Mouse (Mus musculus): Measurements from ENCODE around the gene E030030I06Rik.
"Not testable (repeated sequence)": the region's sequence is repeated elsewhere in the genome, so short reads cannot be mapped to it uniquely, and the experiment has no call there.

Gene E030030I06Rik

GRCm38 (mm10) chr10:22149073-22149690 lies at the start of gene E030030I06Rik:
E030030I06Rik (minus strand) TSS chr10:22149270.
- DNase-seq (ENCODE audit: extremely low spot score, low spot score) = peak; percentile 75

DNA sequence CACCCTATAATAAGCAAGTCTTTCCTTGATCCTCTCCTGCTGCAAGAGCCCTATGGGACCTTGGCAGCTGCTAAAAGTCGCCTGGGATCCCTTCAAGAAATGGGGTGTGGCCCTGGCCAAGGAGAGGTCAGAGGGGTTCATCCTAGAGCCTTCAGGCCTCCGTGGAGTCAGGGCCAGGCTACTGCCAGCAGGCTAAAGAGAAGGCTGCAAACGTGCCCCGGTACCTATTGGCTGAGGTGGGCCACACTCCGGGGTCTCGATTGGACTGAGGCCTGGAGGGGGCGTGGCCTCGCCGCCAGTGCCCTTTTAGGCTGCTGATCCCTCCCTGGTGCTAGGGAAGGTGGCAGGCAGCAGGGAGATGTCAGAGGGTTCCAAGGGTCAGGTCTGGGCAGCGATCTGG lies 42.0 kb upstream of the E030030I06Rik start:
- DNase-seq (ENCODE audit: extremely low spot score, low spot score) = peak; percentile 27

DNA sequence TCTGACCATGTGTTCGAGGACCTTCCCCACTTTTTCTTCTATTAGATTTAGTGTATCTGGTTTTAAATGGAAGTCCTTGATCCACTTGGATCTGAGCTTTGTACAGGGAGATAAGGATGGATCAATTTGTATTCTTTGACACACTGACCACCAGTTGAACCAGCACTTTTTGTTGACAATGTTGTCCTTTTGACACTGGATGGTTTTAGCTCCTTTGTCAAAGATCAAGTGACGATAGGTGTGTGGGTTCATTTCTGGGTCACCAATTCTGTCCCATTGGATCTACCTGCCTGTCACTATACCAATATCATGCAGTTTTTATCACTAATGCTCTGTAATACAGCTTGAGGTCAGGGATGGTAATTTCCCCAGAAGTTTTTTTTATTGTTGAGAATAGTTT lies 27.4 kb upstream of the E030030I06Rik start:
- DNase-seq (ENCODE audit: extremely low spot score, low spot score) = not testable (repeated sequence)

GRCm38 (mm10) chr10:22174190-22174487 lies 25.1 kb upstream of the E030030I06Rik start:
- not testable (repeated sequence) for DNase-seq (ENCODE audit: extremely low spot score, low spot score)

DNA sequence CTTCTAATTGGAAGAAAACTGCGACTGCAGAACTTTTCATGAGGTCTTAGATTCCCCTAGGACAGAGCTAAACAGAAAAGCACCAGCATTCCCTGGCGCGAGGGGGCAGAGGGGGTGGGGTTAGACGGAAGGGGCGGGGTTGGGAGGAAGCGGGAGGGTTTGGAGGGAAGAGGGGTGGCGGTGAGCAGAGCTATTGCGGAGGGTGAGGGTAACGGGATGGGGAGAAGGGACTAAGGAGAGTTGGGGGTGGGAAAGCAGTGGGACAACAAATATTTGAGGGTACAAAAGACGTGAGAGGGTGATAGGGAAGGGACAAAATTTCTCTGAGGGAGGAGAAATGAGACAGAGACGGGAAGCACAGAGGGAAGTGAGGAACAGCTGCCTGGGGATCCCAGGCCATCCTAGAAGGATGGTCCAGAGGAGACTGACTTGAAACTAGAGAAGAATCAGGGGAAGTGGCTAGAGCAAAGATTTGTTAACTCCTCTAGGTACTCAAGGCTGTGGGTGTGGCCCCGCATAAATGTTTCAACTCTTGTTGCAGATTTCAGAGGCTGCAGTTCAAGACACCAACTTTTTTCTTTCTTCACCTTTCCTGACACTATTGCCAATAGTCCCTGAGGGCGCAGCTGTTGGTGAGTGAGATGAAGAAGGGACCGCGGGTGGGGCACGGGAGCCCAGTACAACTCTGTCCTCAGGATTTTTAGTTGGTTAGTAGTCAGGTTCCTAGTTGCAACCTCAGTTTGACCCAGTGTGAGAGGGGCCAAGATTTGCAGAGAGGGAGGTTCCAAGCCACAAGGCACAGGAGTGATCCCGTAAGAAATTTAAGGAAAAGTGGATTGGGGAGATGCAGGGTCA lies 24.5 kb upstream of the E030030I06Rik start:
- DNase-seq (ENCODE audit: extremely low spot score, low spot score) = not testable (repeated sequence)

DNA sequence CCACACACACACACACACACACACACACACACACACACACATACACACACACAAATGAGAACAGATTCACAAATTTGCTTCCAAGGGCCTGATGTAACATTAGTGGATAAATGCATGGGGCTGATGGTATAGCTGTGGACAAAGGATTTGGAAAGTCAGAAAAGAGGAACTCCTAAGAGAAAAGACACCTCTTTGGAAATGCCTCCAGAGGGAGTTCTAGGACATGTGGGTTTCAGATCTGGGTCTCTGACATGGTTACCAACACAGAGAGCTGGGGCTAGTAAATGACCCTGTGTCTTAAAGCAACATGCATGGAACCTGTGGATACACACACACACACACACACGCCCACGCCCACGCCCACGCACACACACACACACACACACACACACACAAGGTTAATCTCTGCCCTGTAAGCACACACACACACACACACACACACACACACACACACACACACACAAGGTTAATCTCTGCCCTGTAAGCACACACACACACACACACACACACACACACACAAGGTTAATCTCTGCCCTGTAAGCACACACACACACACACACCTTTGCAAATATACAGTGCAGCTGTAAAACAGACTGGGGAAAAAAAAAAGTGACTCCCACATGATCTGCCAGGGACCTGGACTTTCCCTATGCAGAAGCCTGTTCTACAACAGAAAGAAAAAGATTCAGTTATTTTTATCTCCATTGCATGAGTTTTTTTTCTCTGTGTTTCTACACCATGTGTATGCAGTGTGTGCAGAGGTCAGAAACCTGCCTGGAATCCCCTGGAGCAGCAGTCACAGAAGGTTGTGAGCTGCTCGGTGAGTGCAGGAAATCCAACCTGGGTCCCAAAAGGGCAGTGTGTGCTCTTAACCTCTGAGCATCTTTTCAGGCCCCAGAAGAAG lies 23.6 kb upstream of the E030030I06Rik start:
- DNase-seq (ENCODE audit: extremely low spot score, low spot score) = not testable (repeated sequence)

GRCm38 (mm10) chr10:22169116-22169515 lies 20.0 kb upstream of the E030030I06Rik start:
- not testable (repeated sequence) for DNase-seq (ENCODE audit: extremely low spot score, low spot score)

DNA sequence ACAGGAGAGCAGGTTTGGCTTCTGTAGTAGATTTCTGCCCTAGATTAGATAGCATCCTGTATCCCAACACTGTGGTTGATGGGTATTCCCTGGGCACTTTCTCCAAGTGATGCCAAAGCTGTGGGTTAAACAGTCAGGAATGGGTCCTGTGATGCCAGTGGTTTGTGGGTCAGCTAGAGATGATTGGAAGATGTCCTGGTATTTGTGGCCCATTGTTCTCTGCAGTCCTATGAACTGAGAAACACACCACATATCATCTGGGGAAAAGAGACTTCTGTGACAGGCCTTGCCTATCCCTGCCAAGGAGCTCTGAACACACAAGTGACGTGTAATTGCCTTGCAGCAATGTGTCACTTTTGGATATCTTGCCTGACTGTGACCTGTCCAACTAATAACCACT lies 18.0 kb upstream of the E030030I06Rik start:
- not testable (repeated sequence) for DNase-seq (ENCODE audit: extremely low spot score, low spot score)

DNA sequence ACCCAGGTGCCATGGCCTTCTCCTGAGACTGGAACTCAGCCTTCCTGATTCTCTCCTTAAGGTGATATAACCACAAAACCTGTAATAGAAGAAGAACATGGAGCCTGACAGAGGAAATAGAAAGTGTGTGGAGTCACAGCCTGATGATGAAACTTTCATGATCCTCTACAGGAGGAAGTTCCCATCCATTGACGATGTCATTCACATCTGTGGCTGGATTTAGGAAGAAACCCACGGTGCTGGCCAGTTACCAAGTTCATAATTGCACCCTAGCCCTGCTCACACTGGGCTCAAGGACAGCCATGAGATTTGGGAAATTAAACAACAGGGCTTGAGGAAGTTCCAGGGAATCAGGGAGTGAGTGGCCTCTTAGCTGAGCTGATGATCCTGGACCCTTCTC lies 17.0 kb upstream of the E030030I06Rik start:
- DNase-seq (ENCODE audit: extremely low spot score, low spot score) = not testable (repeated sequence)

- not testable (repeated sequence) for DNase-seq (ENCODE audit: extremely low spot score, low spot score)
Measured at GRCm38 (mm10) chr10:22165328-22166003, 16.4 kb upstream of the E030030I06Rik start.

GRCm38 (mm10) chr10:22163705-22164583 lies 14.9 kb upstream of the E030030I06Rik start:
- peak; percentile 59 for DNase-seq (ENCODE audit: extremely low spot score, low spot score)

DNA sequence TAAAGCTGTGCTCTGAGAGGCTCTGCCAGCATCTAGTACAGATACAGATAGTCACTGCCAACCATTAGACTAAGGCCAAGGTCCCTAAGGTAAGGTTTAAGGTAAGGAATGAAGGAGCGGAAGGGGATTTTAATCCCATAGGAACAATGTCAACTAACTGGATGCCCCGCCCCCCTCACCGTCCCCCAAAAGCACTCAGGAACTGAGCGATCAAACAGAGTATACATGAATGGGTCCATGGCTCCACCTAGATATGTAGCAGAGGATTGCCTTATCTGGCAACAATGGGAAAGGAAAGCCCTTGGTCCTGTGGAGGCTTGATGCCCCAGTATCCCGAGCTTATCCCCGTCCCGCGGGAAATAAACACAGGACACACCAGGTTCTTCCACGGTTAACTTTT lies 14.2 kb upstream of the E030030I06Rik start:
- not testable (repeated sequence) for DNase-seq (ENCODE audit: extremely low spot score, low spot score)

DNA sequence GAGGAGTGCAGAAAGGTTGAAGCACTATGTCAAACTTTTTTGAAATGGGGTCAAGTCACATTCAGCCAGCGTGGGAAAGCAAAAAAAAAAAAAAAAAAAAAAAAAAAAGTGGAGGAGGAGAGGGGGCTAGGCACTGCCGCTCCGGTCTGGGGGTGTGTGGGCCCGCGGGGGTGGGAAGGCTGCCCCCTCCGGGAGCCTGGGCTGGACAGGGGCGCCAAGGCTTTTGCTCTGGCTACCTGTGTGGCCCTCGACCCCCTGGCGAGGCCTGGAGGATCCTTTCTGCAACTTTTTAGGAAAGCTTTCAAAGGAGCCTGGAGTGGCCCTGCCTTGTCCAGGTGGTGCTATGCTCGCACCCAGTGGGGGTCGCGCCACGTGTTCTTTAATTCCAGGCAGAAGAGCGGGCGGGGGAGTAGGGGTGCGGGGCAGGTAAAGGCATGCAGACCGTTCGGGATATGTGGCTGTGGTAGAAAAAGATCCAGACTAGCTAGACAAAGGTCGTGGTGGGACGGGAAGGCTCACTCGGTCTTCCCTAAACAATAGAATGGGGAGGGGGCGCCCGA lies 10.6 kb upstream of the E030030I06Rik start:
- peak; percentile 24 for DNase-seq (ENCODE audit: extremely low spot score, low spot score)

DNA sequence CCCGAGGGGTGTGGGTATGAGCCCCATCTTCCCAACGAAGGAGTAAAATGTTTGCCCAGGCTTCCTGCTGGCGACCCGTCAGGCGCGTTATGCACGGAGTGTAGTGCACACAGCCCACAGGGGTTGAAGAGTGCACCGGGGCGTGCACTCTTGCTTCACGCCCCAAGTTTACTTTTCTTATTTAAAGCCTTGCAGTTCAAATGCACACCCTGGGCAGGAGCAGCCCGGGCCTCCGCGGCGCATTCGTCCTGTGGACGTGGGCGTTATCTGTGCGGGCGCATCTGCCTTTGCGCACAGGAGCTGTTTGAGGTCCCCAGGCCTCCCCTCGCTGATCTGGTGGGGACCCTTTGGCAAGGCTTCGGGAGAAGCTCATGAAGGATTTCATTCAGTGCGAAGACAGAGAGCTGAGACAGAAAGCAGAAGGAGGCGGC lies 10.1 kb upstream of the E030030I06Rik start:
- peak; percentile 55 for DNase-seq (ENCODE audit: extremely low spot score, low spot score)

DNA sequence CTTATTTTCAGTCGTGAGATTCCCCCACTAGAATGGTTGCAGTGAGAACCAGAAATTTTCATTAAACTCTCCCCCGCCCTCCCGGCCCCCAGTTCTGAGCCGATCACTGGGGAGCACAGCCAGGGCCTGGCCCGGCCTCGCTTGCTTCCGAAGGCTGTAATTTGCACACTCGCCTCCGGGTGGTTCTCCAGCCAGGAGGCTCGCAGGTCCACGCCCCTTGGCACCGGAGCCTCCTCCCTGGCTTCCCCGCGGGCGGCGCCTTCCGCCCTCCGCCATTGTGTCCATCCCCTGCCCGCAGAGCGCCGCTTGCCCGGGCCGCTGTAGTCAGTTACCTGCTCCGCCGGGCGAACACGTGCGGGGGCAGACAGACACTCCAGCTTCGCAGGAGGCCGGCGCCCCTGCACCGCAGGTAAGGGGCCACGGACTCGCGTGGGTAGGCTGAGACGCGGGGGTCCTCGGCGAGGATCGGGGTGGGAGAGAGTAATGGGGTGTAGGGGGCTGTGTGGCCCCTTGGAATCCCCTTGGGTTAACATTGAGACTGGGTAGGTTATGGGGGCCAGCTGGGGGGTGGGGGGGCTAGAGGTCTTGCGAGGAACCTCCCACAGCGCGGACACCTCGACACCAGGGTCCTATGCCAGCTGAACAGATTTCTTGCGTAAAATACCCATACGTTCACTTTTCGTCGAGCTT lies 9.4 kb upstream of the E030030I06Rik start, which contains the start of the genes Raet1e and H60b:
Gene Raet1e (plus strand): TSS at position 260 of the 690 bp plus-strand sequence.
Gene H60b (plus strand): TSS at position 277 of the 690 bp plus-strand sequence.
- DNase-seq (ENCODE audit: extremely low spot score, low spot score) = peak; percentile 64

DNA sequence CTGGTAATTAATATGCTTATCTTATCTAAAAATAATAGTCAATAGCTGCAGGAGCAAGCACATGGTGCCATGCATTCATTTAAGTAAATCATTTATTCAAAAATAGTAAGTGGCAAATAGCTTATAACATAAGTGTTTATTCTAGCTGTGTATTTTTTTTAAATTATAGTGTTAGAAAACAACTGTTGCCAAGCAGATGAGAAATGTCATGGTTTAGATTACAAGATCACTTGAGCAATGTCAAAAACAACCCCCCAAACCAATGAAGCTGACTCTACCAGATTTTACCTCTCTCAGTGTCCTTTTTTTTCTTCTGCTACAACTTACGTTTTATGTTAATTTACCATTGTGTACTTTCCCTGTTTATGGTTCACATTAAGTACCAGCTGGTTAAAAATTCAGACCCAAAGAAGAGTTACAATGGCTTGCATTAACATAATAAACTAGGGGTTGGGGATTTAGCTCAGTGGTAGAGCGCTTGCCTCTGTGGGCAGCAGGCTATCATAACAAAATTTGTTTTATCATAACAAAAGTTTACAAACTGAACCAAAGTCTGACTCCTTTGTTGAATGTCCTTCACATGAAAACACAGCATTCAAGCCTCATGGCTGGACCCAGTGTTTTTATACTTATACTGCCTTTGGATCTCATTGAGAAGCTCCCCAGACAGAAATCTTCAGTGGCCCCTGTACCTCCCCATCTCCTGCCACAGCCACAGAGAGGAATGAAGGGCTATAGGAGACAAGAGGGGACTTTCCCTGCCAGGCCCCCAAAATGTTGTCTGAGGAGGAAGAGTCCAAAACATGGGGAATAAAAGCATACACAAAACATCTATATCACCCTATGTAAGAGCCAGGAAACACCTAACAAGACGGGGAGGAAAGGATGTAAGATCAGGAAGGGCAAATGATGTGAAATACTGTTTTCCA lies 6.1 kb upstream of the E030030I06Rik start:
- DNase-seq (ENCODE audit: extremely low spot score, low spot score) = peak; percentile 31

GRCm38 (mm10) chr10:22154127-22154526 lies 5.1 kb upstream of the E030030I06Rik start:
- DNase-seq (ENCODE audit: extremely low spot score, low spot score) = peak; percentile 65

Data from neural tube, embryonic 10.5 days (tissue).